Mouse (Mus musculus) stomach, embryonic 16.5 days (tissue): ENCODE measurements around the gene Creb3l1. TPM values are rescaled to one million over a fixed set of nuclear protein-coding genes. Genes with fewer than 3 reads are reported as not detected.

Experiments
- ATAC-seq: fragments of 200-750 bp; cut with Nextera tagmentation; 2 replicates; pipeline ENCODE4 v1.8.0; 2017; ENCODE audit warnings: moderate number of reproducible peaks, moderate TSS enrichment; ENCODE audit not compliant: insufficient read depth, low FRiP score
- H3K27ac ChIP-seq: fragments of 300-500 bp; sonication (generic); 2 replicates; pipeline ENCODE4 v1.5.1; 2014; ENCODE audit warnings: low read length
- H3K27me3 ChIP-seq: fragments of 300-500 bp; sonication (generic); 2 replicates; pipeline ENCODE4 v1.6.1; 2014; ENCODE audit warnings: low read length, control low read depth, mixed read lengths; ENCODE audit not compliant: control insufficient read depth, insufficient read depth
- H3K36me3 ChIP-seq: fragments of 300-500 bp; sonication (generic); 2 replicates; pipeline ENCODE4 v1.6.1; 2014; ENCODE audit warnings: low read length; ENCODE audit not compliant: control insufficient read depth, insufficient read depth
- H3K4me1 ChIP-seq: fragments of 300-500 bp; sonication (generic); 2 replicates; pipeline ENCODE4 v1.6.1; 2014; ENCODE audit warnings: low read length, control low read depth, mixed read lengths; ENCODE audit not compliant: control insufficient read depth, insufficient read depth
- H3K4me2 ChIP-seq: fragments of 300-500 bp; sonication (generic); 2 replicates; pipeline ENCODE4 v1.6.1; 2014; ENCODE audit warnings: low read depth, low read length, mixed read lengths
- H3K4me3 ChIP-seq: fragments of 300-500 bp; sonication (generic); replicated peaks from 2 replicates; pipeline ENCODE4 v1.5.1; 2014; ENCODE audit warnings: mild to moderate bottlenecking, low read length
- H3K9ac ChIP-seq: fragments of 300-500 bp; sonication (generic); 2 replicates; pipeline ENCODE4 v1.6.1; 2014; ENCODE audit warnings: low read length
- H3K9me3 ChIP-seq: fragments of 300-500 bp; sonication (generic); replicated peaks from 2 replicates; pipeline ENCODE4 v1.6.1; 2016; ENCODE audit warnings: low read length, control low read depth; ENCODE audit not compliant: control insufficient read depth
- WGBS: fragments of 180-500 bp; shearing (Covaris S2); extraction: QIAGEN DNeasy Blood & Tissue Kit; methylation state at CpG from one replicate; pipeline ENCODE4 v1.1.7; 2014; 5-methylcytosine and 5-hydroxymethylcytosine counted together
- polyA plus RNA-seq: library from polyadenylated mRNA; unstranded; fragments of >200 nt; fragmentation: Nextera tagmentation; extraction: Ambion mirVana; gene quantifications from 2 replicates; pipeline ENCODE4 v1.2.1, GENCODE M21; 2015

The Creb3l1 gene
- polyA plus RNA-seq, 1 experiment from 2014 or later = 21.7 TPM

- Histone ChIP-seq H3K27me3 (peaks cover 13% of the 10 kb centered on the region), H3K4me3 (peak overlapping the region; percentile 69), H3K36me3 (no peaks in the 10 kb centered on the region), H3K9ac (0 out of 2 replicates have a peak overlapping the region, but pooled peaks have one; percentile 73), H3K4me2 (peak overlapping the region; percentile 99), H3K9me3 (no peaks in the 10 kb centered on the region), H3K27ac (no peak overlapping the region), H3K4me1 (peaks cover 18% of the 10 kb centered on the region)
- no peak for ATAC-seq
- 31% methylated on average over 6 of the region's 6 CpGs for WGBS
Observed at GRCm38 (mm10) chr2:92060291-92060690, 36.0 kb upstream of the Creb3l1 start.

GRCm38 (mm10) chr2:92059481-92060220, 35.3 kb upstream of the Creb3l1 start:
- Histone ChIP-seq H3K4me3 (peak overlapping the region; percentile 69), H3K36me3 (no peaks in the 10 kb centered on the region), H3K9me3 (no peaks in the 10 kb centered on the region), H3K4me2 (peak overlapping the region; percentile 99), H3K27me3 (peaks cover 13% of the 10 kb centered on the region), H3K27ac (0 out of 2 replicates have a peak overlapping the region, but pooled peaks have one; percentile 14), H3K9ac (peak overlapping the region; percentile 73), H3K4me1 (peaks cover 18% of the 10 kb centered on the region)
- ATAC-seq = peak; percentile 31; the same call in 1 of the 2 replicates
- WGBS = under 1% methylated on average over 63 of the region's 63 CpGs

- Histone ChIP-seq H3K36me3 (no peaks in the 10 kb centered on the region), H3K4me3 (peak overlapping the region; percentile 69), H3K9ac (peak overlapping the region; percentile 68), H3K27ac (no peak overlapping the region), H3K27me3 (peaks cover 13% of the 10 kb centered on the region), H3K4me2 (peak overlapping the region; percentile 99), H3K9me3 (no peaks in the 10 kb centered on the region), H3K4me1 (peaks cover 18% of the 10 kb centered on the region)
- ATAC-seq = no peak
- 4% methylated on average over 11 of the region's 11 CpGs for WGBS
Observed at GRCm38 (mm10) chr2:92058936-92059335, 34.6 kb upstream of the Creb3l1 start.

- peaks cover 13% of the 10 kb centered on the region for H3K27me3 ChIP-seq
Observed at GRCm38 (mm10) chr2:92058469-92058868, 34.2 kb upstream of the Creb3l1 start.

GRCm38 (mm10) chr2:92056760-92057159, 32.5 kb upstream of the Creb3l1 start:
- Histone ChIP-seq H3K36me3 (no peaks in the 10 kb centered on the region), H3K27me3 (peaks cover 13% of the 10 kb centered on the region), H3K27ac (no peak overlapping the region), H3K4me2 (no peak overlapping the region), H3K4me1 (peaks cover 18% of the 10 kb centered on the region), H3K9me3 (no peaks in the 10 kb centered on the region), H3K4me3 (no peak overlapping the region), H3K9ac (no peak overlapping the region)
- ATAC-seq = no peak
- WGBS = 68% methylated on average over 13 of the region's 13 CpGs

More at GRCm38 (mm10) chr2:92058469-92058868, 34.2 kb upstream of the Creb3l1 start:
- Histone ChIP-seq H3K4me3 (peak overlapping the region; percentile 69), H3K4me2 (peak overlapping the region; percentile 99), H3K9ac (peak overlapping the region; percentile 68), H3K27ac (no peak overlapping the region), H3K4me1 (peaks cover 18% of the 10 kb centered on the region), H3K36me3 (no peaks in the 10 kb centered on the region), H3K9me3 (no peaks in the 10 kb centered on the region)
- under 1% methylated on average over 29 of the region's 29 CpGs for WGBS
- ATAC-seq = peak; percentile 65

GRCm38 (mm10) chr2:92055831-92056236, 31.5 kb upstream of the Creb3l1 start:
- Histone ChIP-seq H3K36me3 (no peaks in the 10 kb centered on the region), H3K9ac (peak overlapping the region; percentile 76), H3K27ac (peak overlapping the region; percentile 95), H3K27me3 (peaks cover 13% of the 10 kb centered on the region), H3K9me3 (no peaks in the 10 kb centered on the region), H3K4me1 (peaks cover 18% of the 10 kb centered on the region), H3K4me3 (peak overlapping the region; percentile 41), H3K4me2 (peak overlapping the region; percentile 83)
- ATAC-seq = peak; percentile 38; the same call in 1 of the 2 replicates
- 2% methylated on average over 14 of the region's 14 CpGs for WGBS

GRCm38 (mm10) chr2:92055101-92055813, 31.0 kb upstream of the Creb3l1 start:
- Histone ChIP-seq H3K36me3 (no peaks in the 10 kb centered on the region), H3K4me3 (peak overlapping the region; percentile 41), H3K9me3 (no peaks in the 10 kb centered on the region), H3K9ac (peak overlapping the region; percentile 76), H3K4me1 (peaks cover 18% of the 10 kb centered on the region), H3K27ac (peak overlapping the region; percentile 95), H3K27me3 (peaks cover 11% of the 10 kb centered on the region), H3K4me2 (peak overlapping the region; percentile 83)
- 3% methylated on average over 38 of the region's 38 CpGs for WGBS
- peak; percentile 83 for ATAC-seq

GRCm38 (mm10) chr2:92052754-92053153, 28.5 kb upstream of the Creb3l1 start:
- H3K4me2 ChIP-seq = no peak overlapping the region
- no peak overlapping the region for H3K4me3 ChIP-seq
- H3K9me3 ChIP-seq = no peaks in the 10 kb centered on the region
- 51% methylated on average over 2 of the region's 2 CpGs for WGBS
- H3K27ac ChIP-seq = no peak overlapping the region
- ATAC-seq = no peak
- no peaks in the 10 kb centered on the region for H3K36me3 ChIP-seq
- no peak overlapping the region for H3K9ac ChIP-seq
- H3K4me1 ChIP-seq = peaks cover 10% of the 10 kb centered on the region
- no peaks in the 10 kb centered on the region for H3K27me3 ChIP-seq

GRCm38 (mm10) chr2:92052188-92052587, 27.9 kb upstream of the Creb3l1 start:
- WGBS = 71% methylated on average over 8 of the region's 8 CpGs
- H3K9ac ChIP-seq = no peak overlapping the region
- H3K27me3 ChIP-seq = no peaks in the 10 kb centered on the region
- no peaks in the 10 kb centered on the region for H3K36me3 ChIP-seq
- ATAC-seq = no peak
- H3K27ac ChIP-seq = no peak overlapping the region
- no peak overlapping the region for H3K4me2 ChIP-seq
- no peak overlapping the region for H3K4me3 ChIP-seq
- H3K4me1 ChIP-seq = peaks cover 15% of the 10 kb centered on the region
- H3K9me3 ChIP-seq = no peaks in the 10 kb centered on the region
